Mouse (Mus musculus) CD4-positive helper T cell, adult 2 months (primary cell): ENCODE results near the gene Gpc6.

Experiments
- DNase-seq: peaks from one replicate; pipeline ENCODE4 v3.0.0-alpha.2; 2012; ENCODE audit warnings: low read depth, missing footprints, low spot score

The Gpc6 gene

GRCm38 (mm10) chr14:117061078-117061477 is 136.0 kb downstream of the Gpc6 start:
- no peak for DNase-seq

- DNase-seq, result no peak
Observed at GRCm38 (mm10) chr14:117061527-117061926, 136.4 kb downstream of the Gpc6 start.

GRCm38 (mm10) chr14:117068179-117068578 is 143.1 kb downstream of the Gpc6 start:
- DNase-seq, result no peak

- DNase-seq, result no peak
Observed at GRCm38 (mm10) chr14:117070470-117071085, 145.5 kb downstream of the Gpc6 start.

GRCm38 (mm10) chr14:117093586-117093985 is 168.5 kb downstream of the Gpc6 start:
- no peak for DNase-seq

GRCm38 (mm10) chr14:117106900-117107299 is 181.8 kb downstream of the Gpc6 start:
- DNase-seq, result no peak

GRCm38 (mm10) chr14:117113153-117113552 is 188.0 kb downstream of the Gpc6 start:
- DNase-seq, result no peak

GRCm38 (mm10) chr14:117122036-117122435 is 196.9 kb downstream of the Gpc6 start:
- no peak for DNase-seq

GRCm38 (mm10) chr14:117130334-117130733 is 205.2 kb downstream of the Gpc6 start:
- DNase-seq, result no peak

- DNase-seq, result no peak
Observed at GRCm38 (mm10) chr14:117131324-117131723, 206.2 kb downstream of the Gpc6 start.

- no peak for DNase-seq
Observed at GRCm38 (mm10) chr14:117141077-117141848, 216.1 kb downstream of the Gpc6 start.

GRCm38 (mm10) chr14:117146089-117146488 is 221.0 kb downstream of the Gpc6 start:
- DNase-seq, result no peak

GRCm38 (mm10) chr14:117146665-117147064 is 221.6 kb downstream of the Gpc6 start:
- DNase-seq, result no peak

- DNase-seq, result no peak
Observed at GRCm38 (mm10) chr14:117151621-117152020, 226.5 kb downstream of the Gpc6 start.

GRCm38 (mm10) chr14:117155884-117156465 is 230.9 kb downstream of the Gpc6 start:
- DNase-seq, result no peak

- DNase-seq, result no peak
Observed at GRCm38 (mm10) chr14:117157426-117157825, 232.3 kb downstream of the Gpc6 start.

GRCm38 (mm10) chr14:117166350-117166749 is 241.2 kb downstream of the Gpc6 start:
- no peak for DNase-seq

- no peak for DNase-seq
Observed at GRCm38 (mm10) chr14:117193364-117193763, 268.2 kb downstream of the Gpc6 start.

GRCm38 (mm10) chr14:117202012-117202411 is 276.9 kb downstream of the Gpc6 start:
- DNase-seq, result no peak

- no peak for DNase-seq
Observed at GRCm38 (mm10) chr14:117203960-117204359, 278.8 kb downstream of the Gpc6 start.

- DNase-seq, result no peak
Observed at GRCm38 (mm10) chr14:117214373-117214772, 289.3 kb downstream of the Gpc6 start.

GRCm38 (mm10) chr14:117226920-117227319 is 301.8 kb downstream of the Gpc6 start:
- no peak for DNase-seq

GRCm38 (mm10) chr14:117230476-117230875 is 305.4 kb downstream of the Gpc6 start:
- DNase-seq, result no peak
